Comparison of ENCODE assay signal across 18 mouse cellular contexts in the genomic region with DNA sequence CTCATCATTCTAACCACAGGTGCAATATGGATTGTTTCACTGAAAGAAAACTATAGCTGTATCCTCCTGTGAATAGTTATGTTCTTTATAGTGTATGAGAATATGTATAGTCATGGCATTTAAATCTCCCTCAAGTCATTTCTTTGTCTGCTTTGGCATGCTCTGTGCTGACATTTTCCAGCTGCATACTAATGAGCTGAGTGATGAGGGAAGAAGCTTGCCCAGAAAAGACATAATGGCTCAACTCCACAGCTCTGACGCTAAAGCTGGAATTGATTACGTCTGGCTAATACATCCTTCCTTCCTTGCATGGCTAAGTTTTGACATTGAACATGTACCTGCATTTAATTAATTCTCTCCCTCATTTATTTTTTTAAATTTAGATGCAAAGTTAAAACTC.
DNase-seq lines count a peak whose midpoint lies in the region; ATAC-seq and TF ChIP-seq lines count a peak whose summit lies in the region.
"Had no signal": no experiment of that assay in that cellular context is flagged by ENCODE, and none has a peak within 500 bp of the region (broad histone marks: within the 10 kb centered on the region; RNA-seq: fewer than 3 reads in every experiment).

No protein-coding gene starts in this region.

- peak; percentile 5 for DNase-seq in lung, embryonic 14.5 days
- no peak for DNase-seq in lung, postnatal 36 days
- peak; percentile 76 for DNase-seq in NIH3T3 (ENCODE audit: low read depth)
- no peak for DNase-seq in spleen, postnatal 10 days (ENCODE audit: low spot score in 2 of 2)
- DNase-seq: B cell, adult 2 months; cerebellum, adult 8-10 months; gastrocnemius, postnatal 10 days; heart, adult 11 months; kidney, adult 11 months; layer of hippocampus, postnatal 36 days; liver, postnatal 0 days; thymus, postnatal 25 days had no signal

- no peaks in the 10 kb centered on the region for H3K9me3 ChIP-seq in forebrain, embryonic 15.5 days
- H3K9me3 ChIP-seq in forebrain, embryonic 12.5 days, result no peaks in the 10 kb centered on the region
- no peaks in the 10 kb centered on the region for H3K9me3 ChIP-seq in lung, embryonic 14.5 days (ENCODE audit: low read depth, low read length)
- H3K9me3 ChIP-seq in midbrain, embryonic 13.5 days, result no peaks in the 10 kb centered on the region
- H3K9me3 ChIP-seq: heart, embryonic 13.5 days had no signal

- no peak for TF ChIP-seq CTCF in lung, embryonic 14.5 days (IDR thresholded peaks at IDR 0.05; ENCODE audit: low read depth)

- H3K4me2 ChIP-seq in forebrain, embryonic 15.5 days (replicated peaks), result no peak overlapping the region
- H3K4me2 ChIP-seq in forebrain, embryonic 12.5 days, result no peak overlapping the region
- H3K4me2 ChIP-seq in lung, embryonic 14.5 days, result no peak overlapping the region
- no peak overlapping the region for H3K4me2 ChIP-seq in midbrain, embryonic 13.5 days (replicated peaks)
- H3K4me2 ChIP-seq: heart, embryonic 13.5 days had no signal

- no peaks in the 10 kb centered on the region for H3K4me1 ChIP-seq in forebrain, embryonic 15.5 days
- H3K4me1 ChIP-seq in forebrain, embryonic 12.5 days, result no peaks in the 10 kb centered on the region
- no peaks in the 10 kb centered on the region for H3K4me1 ChIP-seq in lung, embryonic 14.5 days (ENCODE audit: insufficient read depth)
- H3K4me1 ChIP-seq in midbrain, embryonic 13.5 days (replicated peaks), result no peaks in the 10 kb centered on the region
- H3K4me1 ChIP-seq: heart, embryonic 13.5 days had no signal

- no peak overlapping the region for H3K27ac ChIP-seq in forebrain, embryonic 15.5 days (replicated peaks)
- no peak overlapping the region for H3K27ac ChIP-seq in forebrain, embryonic 12.5 days
- H3K27ac ChIP-seq in lung, embryonic 14.5 days (ENCODE audit: low read depth), result no peak overlapping the region
- H3K27ac ChIP-seq in midbrain, embryonic 13.5 days, result no peak overlapping the region
- H3K27ac ChIP-seq: heart, embryonic 13.5 days; kidney, postnatal 0 days had no signal

- no peaks in the 10 kb centered on the region for H3K36me3 ChIP-seq in forebrain, embryonic 15.5 days
- no peaks in the 10 kb centered on the region for H3K36me3 ChIP-seq in forebrain, embryonic 12.5 days (replicated peaks)
- H3K36me3 ChIP-seq in lung, embryonic 14.5 days (ENCODE audit: insufficient read depth), result no peaks in the 10 kb centered on the region
- H3K36me3 ChIP-seq in midbrain, embryonic 13.5 days, result no peaks in the 10 kb centered on the region
- H3K36me3 ChIP-seq: heart, embryonic 13.5 days had no signal

- 0 out of 2 replicates have a peak, but pooled peaks have one; percentile 48 for ATAC-seq in forebrain, embryonic 15.5 days (replicated peaks)
- no peak for ATAC-seq in forebrain, embryonic 12.5 days (ENCODE audit: low FRiP score)
- ATAC-seq in lung, embryonic 14.5 days (ENCODE audit: insufficient read depth), result no peak
- peak; percentile 55; the same call in 1 of the 2 replicates for ATAC-seq in midbrain, embryonic 13.5 days
- ATAC-seq in erythroid progenitor cell, adult 5-6 weeks (replicated peaks; ENCODE audit: low FRiP score, poor library complexity, severe bottlenecking), result no peak
- ATAC-seq: liver, postnatal 0 days had no signal

- no peak overlapping the region for H3K4me3 ChIP-seq in forebrain, embryonic 15.5 days
- no peak overlapping the region for H3K4me3 ChIP-seq in forebrain, embryonic 12.5 days (replicated peaks)
- no peak overlapping the region for H3K4me3 ChIP-seq in lung, embryonic 14.5 days (ENCODE audit: low read depth, low read length)
- no peak overlapping the region for H3K4me3 ChIP-seq in midbrain, embryonic 13.5 days (replicated peaks)
- H3K4me3 ChIP-seq: heart, embryonic 13.5 days had no signal

- H3K27me3 ChIP-seq in forebrain, embryonic 15.5 days, result no peaks in the 10 kb centered on the region
- H3K27me3 ChIP-seq in forebrain, embryonic 12.5 days, result no peaks in the 10 kb centered on the region
- H3K27me3 ChIP-seq in lung, embryonic 14.5 days (ENCODE audit: insufficient read depth, low read length), result no peaks in the 10 kb centered on the region
- H3K27me3 ChIP-seq in midbrain, embryonic 13.5 days, result no peaks in the 10 kb centered on the region
- H3K27me3 ChIP-seq: heart, embryonic 13.5 days had no signal

- 18% methylated on average over 2 of the region's 2 CpGs for WGBS in forebrain, embryonic 15.5 days
- 49% methylated on average over 2 of the region's 2 CpGs for WGBS in forebrain, embryonic 12.5 days
- WGBS in lung, embryonic 14.5 days, result 43% methylated on average over 2 of the region's 2 CpGs
- WGBS in midbrain, embryonic 13.5 days, result 29% methylated on average over 2 of the region's 2 CpGs

- H3K9ac ChIP-seq in forebrain, embryonic 15.5 days (replicated peaks), result no peak overlapping the region
- H3K9ac ChIP-seq in forebrain, embryonic 12.5 days, result no peak overlapping the region
- H3K9ac ChIP-seq in lung, embryonic 14.5 days, result no peak overlapping the region
- no peak overlapping the region for H3K9ac ChIP-seq in midbrain, embryonic 13.5 days (replicated peaks)
- H3K9ac ChIP-seq: heart, embryonic 13.5 days; liver, postnatal 0 days had no signal

Comparison
In these comparisons a context has a peak if more than half of its experiments do, and no peak if none do; other contexts are left out.
1. ATAC-seq: peak in forebrain, embryonic 15.5 days (single experiment) and midbrain, embryonic 13.5 days (single experiment); none in forebrain, embryonic 12.5 days (single experiment), lung, embryonic 14.5 days (single experiment) and erythroid progenitor cell, adult 5-6 weeks (single experiment).
2. DNase-seq: peak in lung, embryonic 14.5 days (single experiment) and NIH3T3 (single experiment); none in lung, postnatal 36 days (single experiment) and spleen, postnatal 10 days (0 of 2).